Mouse (Mus musculus) layer of hippocampus, adult 2 months (tissue): ENCODE measurements around the gene Pou5f1. TPM values are rescaled to one million over a fixed set of nuclear protein-coding genes. Genes with fewer than 3 reads are reported as not detected.

Source experiments
- DNase-seq, 2 experiments: peaks; one replicate each; pipeline ENCODE4 v3.0.0; 2022; ENCODE audit warnings: low spot score in 2 of 2
- H3K27ac ChIP-seq: fragments of 200-600 bp; 2 replicates; pipeline ENCODE4 v1.8.1; 2022
- H3K4me3 ChIP-seq: fragments of 200-600 bp; 2 replicates; pipeline ENCODE4 v1.8.1; 2022; ENCODE audit warnings: mild to moderate bottlenecking
- CTCF ChIP-seq: fragments of 200-600 bp; conservative IDR thresholded peaks from 2 replicates; pipeline ENCODE4 v1.8.1; 2022; ENCODE audit warnings: antibody characterized with exemption, mild to moderate bottlenecking, moderate library complexity
- total RNA-seq, 2 experiments: library from RNA; stranded (reverse); gene quantifications; 2 replicates each; pipeline ENCODE4 v1.2.3; 2021

Pou5f1 gene
- total RNA-seq, 2 experiments from 2014 or later: 0.52 TPM; not detected in 1

DNA sequence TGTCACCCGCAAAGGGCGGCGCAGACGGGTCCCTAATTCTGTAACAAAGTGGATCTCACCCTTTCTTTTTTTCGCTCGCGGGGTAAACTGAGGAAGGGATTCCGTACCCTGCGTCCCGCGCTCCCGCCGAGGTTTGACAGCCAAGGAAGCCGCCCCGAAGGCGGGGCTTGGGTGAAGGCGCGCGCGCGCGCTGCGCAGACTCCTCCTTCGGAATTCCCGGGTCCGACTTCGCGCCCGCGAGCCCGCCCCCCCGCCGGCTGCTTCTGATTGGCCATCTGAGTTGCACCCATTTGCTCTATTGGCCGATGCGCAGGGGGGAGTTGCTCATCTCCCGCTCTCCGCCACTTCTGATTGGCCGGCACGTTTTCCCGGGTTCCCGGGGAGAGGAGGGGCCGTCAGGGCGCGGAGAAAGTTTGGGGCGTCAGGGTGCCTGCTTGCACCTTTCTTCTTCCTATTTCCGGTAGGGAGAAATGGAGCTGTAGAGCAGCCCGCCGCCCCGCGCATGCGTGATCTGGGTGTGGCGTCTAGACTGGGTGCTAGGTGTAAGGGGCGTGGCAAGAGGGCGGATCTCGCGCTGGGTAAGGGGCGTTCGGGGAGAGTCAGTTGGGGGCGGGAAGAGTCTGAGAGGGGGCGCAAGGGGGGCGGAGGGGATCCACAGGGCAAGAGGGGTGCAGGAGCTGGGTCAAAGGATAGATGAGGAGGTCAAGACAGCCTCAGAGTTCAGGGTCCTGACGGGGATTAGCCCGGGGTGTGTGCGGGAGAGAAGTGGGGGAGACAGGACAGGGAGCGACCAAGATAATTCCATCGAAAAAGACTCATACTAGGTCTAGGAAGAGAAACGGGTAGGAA, 11.1 kb downstream of the Pou5f1 start, which contains the start of the genes Tcf19 and Cchcr1:
TSS of gene Tcf19 (minus strand) at position 173 of the 849 bp plus-strand sequence.
TSS of gene Cchcr1 (plus strand) at position 449 of the 849 bp plus-strand sequence.
- TF ChIP-seq CTCF: peak; percentile 35
- H3K27ac ChIP-seq: no peak within 1 kb of the TSS
- peak within 1 kb of the TSS; percentile 71 for H3K4me3 ChIP-seq

DNA sequence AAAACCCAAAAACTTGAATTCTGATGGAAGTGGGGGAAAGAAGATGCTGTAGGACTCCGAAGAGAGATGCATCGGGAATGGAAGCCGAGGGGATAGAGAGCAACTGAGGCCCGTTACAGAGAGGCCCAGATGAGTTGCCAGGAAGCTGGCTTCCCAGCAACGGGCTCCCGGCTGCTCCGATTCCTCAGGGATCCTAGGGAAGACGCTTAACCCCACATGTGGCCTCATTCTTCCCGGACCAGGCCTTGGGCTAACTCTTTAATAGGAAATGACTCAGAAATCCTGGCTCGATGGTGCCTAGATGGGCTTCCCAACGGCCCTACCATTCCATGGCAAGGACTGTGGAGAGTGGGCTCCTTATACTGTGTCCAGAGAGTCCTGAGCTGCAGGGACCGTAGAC, 11.7 kb downstream of the Pou5f1 start:
- no peak for TF ChIP-seq CTCF
- Histone ChIP-seq H3K27ac (no peak overlapping the region), H3K4me3 (peak overlapping the region; percentile 71)
- DNase-seq: no peak

More for the DNA sequence above, 11.1 kb downstream of the Pou5f1 start, which contains the start of the genes Tcf19 and Cchcr1:
- peak; percentile 94 to 96 for DNase-seq

DNA sequence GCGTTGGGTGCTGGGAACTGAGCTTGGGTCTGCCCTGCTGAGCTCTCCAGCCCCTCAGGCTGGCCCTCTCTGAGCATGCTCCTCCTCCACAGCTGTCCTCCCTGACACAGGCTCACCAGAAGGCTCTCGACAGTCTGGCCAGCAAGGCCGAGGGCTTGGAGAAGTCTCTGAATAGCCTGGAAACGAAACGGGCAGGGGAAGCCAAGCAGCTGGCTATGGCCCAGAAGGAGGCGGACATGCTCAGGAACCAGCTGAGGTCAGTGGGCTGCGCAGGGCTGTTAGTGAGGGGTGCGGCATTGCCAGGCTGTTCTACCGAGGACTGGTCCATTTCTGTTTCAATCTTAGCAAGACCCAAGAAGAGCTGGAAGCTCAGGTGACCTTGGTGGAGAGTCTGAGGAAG, 18.5 kb downstream of the Pou5f1 start:
- no peak overlapping the region for H3K4me3 ChIP-seq
- no peak for TF ChIP-seq CTCF
- no peak overlapping the region for H3K27ac ChIP-seq
- no peak for DNase-seq

DNA sequence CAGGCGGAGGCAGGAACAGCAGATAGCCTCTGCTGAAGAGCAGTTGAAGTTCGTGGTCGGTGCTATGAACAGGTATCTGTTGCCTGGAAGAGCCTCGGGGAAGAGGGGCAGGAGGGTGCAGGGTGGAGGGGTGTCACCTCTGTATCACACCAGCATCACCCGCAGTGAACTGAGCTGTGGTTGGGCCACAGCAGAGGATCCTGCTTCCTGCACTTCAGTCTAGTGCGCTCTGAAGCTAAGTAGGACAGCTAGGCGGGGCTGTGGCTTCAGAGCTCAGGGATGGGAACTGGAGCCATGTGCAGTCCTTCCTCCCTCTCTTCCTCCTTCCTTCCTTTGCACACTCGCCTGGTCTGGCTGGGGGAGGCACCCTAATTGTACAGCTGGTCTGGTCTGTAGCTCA, 20.8 kb downstream of the Pou5f1 start:
- Histone ChIP-seq H3K27ac (no peak overlapping the region), H3K4me3 (no peak overlapping the region)
- TF ChIP-seq CTCF: no peak
- DNase-seq: no peak

DNA sequence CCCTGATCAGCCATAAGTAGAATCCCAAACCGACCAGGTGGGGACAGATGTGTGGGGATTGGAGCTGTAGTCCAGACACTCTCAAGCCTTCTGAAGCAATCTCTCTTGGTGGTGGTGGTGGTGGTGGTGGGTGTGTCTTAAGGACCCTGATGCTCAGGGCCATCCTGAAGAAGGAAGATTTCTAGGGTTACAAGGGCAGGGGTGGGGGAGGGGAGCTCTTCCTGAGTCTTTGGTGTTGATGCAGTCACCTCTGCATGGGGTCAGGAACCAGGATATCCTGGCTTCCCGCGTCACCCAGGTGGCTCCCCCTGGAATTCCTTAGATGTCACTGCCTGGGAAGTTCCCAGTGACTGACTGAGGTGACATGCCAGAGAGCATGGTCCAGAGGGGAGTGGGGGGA, 26.5 kb downstream of the Pou5f1 start:
- H3K4me3 ChIP-seq: no peak overlapping the region
- H3K27ac ChIP-seq: no peak overlapping the region
- TF ChIP-seq CTCF: no peak
- no peak for DNase-seq

DNA sequence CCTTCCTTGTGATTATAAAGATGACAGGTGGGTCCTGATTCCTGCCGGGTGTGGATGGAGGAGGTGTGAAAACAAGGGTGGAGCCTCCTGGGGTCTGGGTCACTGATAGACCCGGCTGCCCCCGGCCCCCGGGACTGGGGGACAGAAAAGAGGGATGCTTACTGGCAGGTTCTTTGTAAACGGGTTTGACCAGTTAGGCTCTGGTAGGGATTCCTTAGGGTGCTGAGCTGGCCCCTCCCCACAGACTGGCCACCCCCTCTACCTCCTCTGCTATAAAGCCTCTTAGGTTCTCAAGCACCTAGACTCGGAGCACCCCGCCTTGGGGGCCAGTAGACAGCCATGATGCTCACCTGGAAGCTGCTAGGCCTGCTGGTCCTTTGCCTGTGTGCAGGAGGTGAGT, 27.1 kb downstream of the Pou5f1 start, which contains the start of gene Psors1c2:
TSS of gene Psors1c2 (plus strand) at position 301 of the 400 bp plus-strand sequence.
- no peak for DNase-seq
- Histone ChIP-seq H3K4me3 (no peak within 1 kb of the TSS), H3K27ac (no peak within 1 kb of the TSS)
- TF ChIP-seq CTCF: no peak

DNA sequence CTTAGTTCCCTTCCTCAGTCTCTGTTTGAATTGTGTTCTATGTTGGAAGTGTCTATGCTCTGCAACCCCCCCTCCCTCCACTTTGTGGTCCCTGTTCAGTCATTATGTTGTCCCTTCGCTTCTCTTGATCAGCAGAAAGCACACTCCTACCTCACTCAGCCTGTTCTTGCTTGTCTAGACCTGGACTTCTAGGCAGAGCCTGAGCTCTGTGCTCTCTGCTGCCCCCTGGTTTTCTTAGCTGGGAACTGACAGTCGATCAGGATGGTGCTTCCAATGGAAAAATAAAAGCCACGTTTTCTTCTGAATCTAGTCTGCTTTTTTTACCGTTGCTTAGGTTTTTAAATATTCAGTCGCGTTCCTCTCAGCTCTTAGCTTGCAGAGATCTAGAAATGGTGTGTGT, 28.5 kb downstream of the Pou5f1 start:
- Histone ChIP-seq H3K27ac (peak overlapping the region; percentile 77), H3K4me3 (peak overlapping the region; percentile 50)
- TF ChIP-seq CTCF: peak; percentile 98
- DNase-seq: peak; percentile 81 to 87

DNA sequence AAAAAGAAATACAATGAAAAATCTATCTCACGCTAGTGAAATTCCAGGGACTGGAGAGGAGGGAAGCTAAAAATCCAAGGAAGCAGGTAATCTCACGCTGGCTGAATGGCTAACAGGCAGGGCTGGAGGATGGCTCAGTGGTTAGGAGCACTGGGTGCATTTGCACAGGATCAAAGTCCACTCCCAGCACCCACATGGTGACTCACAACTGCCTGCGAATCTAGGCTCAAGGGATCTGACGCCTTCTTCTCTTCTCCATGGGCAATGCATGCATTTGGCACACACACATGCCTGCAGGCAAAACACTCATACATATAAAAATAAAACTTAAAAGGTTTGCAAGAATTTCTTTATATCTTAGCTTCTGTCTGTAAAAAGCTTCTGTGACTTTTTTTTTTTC, 31.6 kb downstream of the Pou5f1 start:
- no peak overlapping the region for H3K27ac ChIP-seq
- DNase-seq: no peak
- TF ChIP-seq CTCF: no peak
- no peak overlapping the region for H3K4me3 ChIP-seq

DNA sequence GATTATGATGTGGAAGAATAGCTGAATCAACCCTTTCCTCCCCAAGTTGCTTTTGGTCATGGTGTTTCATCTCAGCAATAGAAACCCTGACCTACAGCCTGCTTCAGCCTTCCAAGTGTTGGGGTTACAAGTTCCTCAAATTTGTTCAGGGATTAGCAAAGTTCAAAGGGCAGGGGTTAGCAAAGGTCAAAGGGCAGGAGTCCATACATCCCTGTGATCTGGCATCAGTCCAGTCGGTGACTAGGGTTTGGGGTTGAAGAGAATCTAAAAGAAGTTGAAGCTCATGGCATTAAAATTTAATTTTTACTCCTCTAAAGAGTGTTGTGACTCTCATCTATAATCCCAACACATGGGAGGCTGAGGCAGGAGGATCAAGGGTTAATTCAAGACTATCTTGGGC, 32.7 kb downstream of the Pou5f1 start:
- no peak for DNase-seq
- TF ChIP-seq CTCF: no peak
- Histone ChIP-seq H3K4me3 (no peak overlapping the region), H3K27ac (no peak overlapping the region)

DNA sequence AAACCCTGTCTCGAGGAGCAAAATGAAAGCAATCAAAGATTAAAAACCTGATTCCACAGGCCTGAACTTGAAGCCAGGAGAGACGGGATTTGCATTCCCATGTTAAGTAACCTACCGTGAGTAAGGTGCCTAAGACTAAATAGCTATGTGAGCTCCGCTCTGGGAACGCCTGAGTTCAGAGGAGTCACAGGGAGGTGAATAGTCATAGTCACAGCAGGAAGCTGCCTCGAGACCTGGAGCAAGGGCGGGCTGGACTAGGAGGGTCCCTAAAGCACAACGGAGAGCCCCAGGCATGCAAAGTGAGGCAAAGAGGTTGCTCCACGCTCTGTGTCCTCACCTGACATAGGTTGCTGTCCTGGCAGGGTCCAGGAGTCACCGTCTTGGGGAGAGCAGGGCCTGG, 33.7 kb downstream of the Pou5f1 start:
- no peak overlapping the region for H3K27ac ChIP-seq
- no peak overlapping the region for H3K4me3 ChIP-seq
- no peak for TF ChIP-seq CTCF
- DNase-seq: no peak

DNA sequence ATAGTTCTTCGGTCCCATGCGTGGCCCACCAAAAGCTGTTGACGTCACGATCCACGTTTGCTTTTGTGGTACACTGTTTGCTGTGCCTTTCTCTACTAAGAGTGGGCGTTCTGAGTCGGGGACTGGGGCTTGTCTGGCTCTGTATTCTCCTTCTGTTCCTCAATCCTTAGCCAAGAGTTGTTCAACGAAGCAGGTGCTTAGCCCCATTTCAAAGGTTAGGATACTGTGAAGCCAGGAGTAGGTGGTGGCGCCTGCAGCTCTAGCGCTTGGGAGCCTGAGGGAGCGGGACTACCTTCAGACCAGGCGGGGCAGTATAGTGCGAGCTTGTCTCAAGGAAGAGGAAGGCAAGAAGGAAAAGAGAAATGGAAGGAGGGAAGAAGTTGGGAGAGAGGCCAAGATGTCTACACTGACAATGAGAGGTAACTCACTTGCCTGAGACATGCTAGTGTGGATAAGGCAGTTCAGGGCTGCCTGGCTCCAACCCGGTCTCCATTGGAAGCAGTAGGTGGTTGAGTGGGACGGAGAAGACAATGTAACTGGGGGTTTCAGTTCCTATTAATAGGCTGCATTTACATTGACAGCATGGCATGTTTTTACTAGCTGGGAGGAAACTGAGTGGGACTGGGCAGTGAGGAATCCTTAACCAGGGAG, 37.1 kb downstream of the Pou5f1 start:
- peak overlapping the region; percentile 21; the same call in 1 of the 2 replicates for H3K4me3 ChIP-seq
- DNase-seq: no peak

DNA sequence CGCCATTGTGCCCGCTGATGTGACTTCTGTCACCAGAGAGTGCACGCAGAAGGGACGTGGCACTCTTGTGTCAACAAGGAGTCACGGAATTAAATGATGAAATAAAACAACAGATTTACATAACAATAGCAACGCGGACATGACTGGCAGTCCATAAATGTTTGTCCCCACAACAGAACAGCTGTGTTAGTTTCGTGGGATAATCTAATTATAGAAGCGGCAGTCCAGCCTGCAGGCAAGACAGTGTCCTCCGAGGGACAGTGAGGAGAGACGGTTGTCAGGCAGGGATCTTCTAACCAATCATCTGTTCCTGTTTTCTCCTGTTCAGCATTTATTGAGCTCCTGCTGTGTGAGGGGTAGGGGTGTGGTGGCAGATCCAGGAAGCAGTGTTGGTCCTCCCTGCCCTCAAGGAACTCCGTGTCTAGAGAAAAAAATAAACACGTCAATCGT, 37.6 kb downstream of the Pou5f1 start:
- no peak for DNase-seq
- TF ChIP-seq CTCF: no peak
- Histone ChIP-seq H3K4me3 (peak overlapping the region; percentile 21; the same call in 1 of the 2 replicates), H3K27ac (peak overlapping the region; percentile 71)

More for the DNA sequence above, 37.1 kb downstream of the Pou5f1 start:
- H3K27ac ChIP-seq: peak overlapping the region; percentile 71
- TF ChIP-seq CTCF: no peak

DNA sequence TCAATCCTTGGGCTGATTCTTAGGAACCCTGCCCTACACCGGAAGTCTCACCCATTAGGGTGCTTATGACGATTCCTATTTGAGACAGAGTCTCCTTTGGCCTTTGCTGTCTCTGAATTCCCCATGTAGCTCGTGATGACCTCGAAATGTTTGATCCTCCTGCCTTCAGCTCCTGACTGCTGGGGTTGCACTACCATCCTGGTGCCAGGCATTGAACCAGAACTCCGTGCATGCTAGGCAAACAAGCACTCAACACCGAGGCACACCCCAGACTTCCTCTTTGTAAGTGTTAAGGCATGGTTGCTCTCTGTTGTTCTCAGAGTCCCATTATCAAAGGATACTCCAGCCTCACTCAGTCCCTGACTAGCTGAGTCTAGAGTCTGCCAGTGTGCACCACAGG, 38.2 kb downstream of the Pou5f1 start:
- Histone ChIP-seq H3K4me3 (no peak overlapping the region), H3K27ac (peak overlapping the region; percentile 71)
- TF ChIP-seq CTCF: no peak
- no peak for DNase-seq
